ENCODE assay signal across 20 mouse cellular contexts in genomic region chr12:56820604-56821003, GRCm38 (mm10).
"Had no signal": no experiment of that assay in that cellular context is flagged by ENCODE, and none has a peak within 500 bp of the region (broad histone marks: within the 10 kb centered on the region; RNA-seq: fewer than 3 reads in every experiment).

No protein-coding gene starts in this region.

- H3K4me3 ChIP-seq: kidney, embryonic 15.5 days; left cerebral cortex, adult 2 months; liver, embryonic 13.5 days; neural tube, embryonic 12.5 days; neural tube, embryonic 15.5 days had no signal

- ATAC-seq: intestine, postnatal 0 days had no signal

- H3K9me3 ChIP-seq: kidney, embryonic 15.5 days; liver, embryonic 13.5 days; neural tube, embryonic 12.5 days; neural tube, embryonic 15.5 days had no signal

- H3K36me3 ChIP-seq: kidney, embryonic 15.5 days; liver, embryonic 13.5 days; neural tube, embryonic 12.5 days; neural tube, embryonic 15.5 days had no signal

- H3K27ac ChIP-seq: kidney, embryonic 15.5 days; left cerebral cortex, adult 2 months; liver, embryonic 13.5 days; neural tube, embryonic 12.5 days; neural tube, embryonic 15.5 days; stomach, postnatal 0 days had no signal

- DNase-seq: kidney, adult 2 months; kidney, postnatal 25 days; layer of hippocampus, postnatal 36 days; liver, embryonic 13.5 days; lung, adult 2 months; lung, postnatal 10 days; lung, postnatal 36 days; right cerebral cortex, adult 18-20 months; right cerebral cortex, postnatal 14 days; right cerebral cortex, postnatal 4 days; thymus, adult 2 months; thymus, postnatal 14 days; thymus, postnatal 4 days had no signal

- H3K4me2 ChIP-seq: kidney, embryonic 15.5 days; liver, embryonic 13.5 days; midbrain, embryonic 11.5 days; neural tube, embryonic 12.5 days; neural tube, embryonic 15.5 days had no signal

- H3K4me1 ChIP-seq: liver, embryonic 13.5 days; neural tube, embryonic 12.5 days; neural tube, embryonic 15.5 days had no signal

- H3K9ac ChIP-seq: kidney, embryonic 15.5 days; liver, embryonic 13.5 days; neural tube, embryonic 12.5 days; neural tube, embryonic 15.5 days had no signal

- H3K27me3 ChIP-seq: liver, embryonic 13.5 days had no signal
